Mouse (Mus musculus) forebrain, embryonic 14.5 days (tissue): ENCODE data around the gene Iqch. TPM values are rescaled to one million over a fixed set of nuclear protein-coding genes. Genes with fewer than 3 reads are reported as not detected.

Experiments used
- ATAC-seq: fragments of 200-750 bp; cut with Nextera tagmentation; 2 replicates; pipeline ENCODE4 v1.8.0; 2017; ENCODE audit warnings: mild to moderate bottlenecking, moderate library complexity
- DNase-seq: peaks from one replicate; pipeline ENCODE4 v3.0.0-alpha.2; 2015; ENCODE audit warnings: low spot score
- H3K27ac ChIP-seq: fragments of 300-500 bp; sonication (generic); 2 replicates; pipeline ENCODE4 v1.5.1; 2014; ENCODE audit warnings: low read depth, mild to moderate bottlenecking, control low read depth, low read length, moderate library complexity
- H3K27me3 ChIP-seq: fragments of 300-500 bp; sonication (generic); replicated peaks from 2 replicates; pipeline ENCODE4 v1.6.1; 2014; ENCODE audit warnings: low read length, control low read depth, mixed read lengths; ENCODE audit not compliant: control insufficient read depth, insufficient read depth
- H3K36me3 ChIP-seq: fragments of 300-500 bp; sonication (generic); 2 replicates; pipeline ENCODE4 v1.6.1; 2014; ENCODE audit warnings: low read length, control low read depth; ENCODE audit not compliant: control insufficient read depth, insufficient read depth
- H3K4me1 ChIP-seq: fragments of 300-500 bp; sonication (generic); 2 replicates; pipeline ENCODE4 v1.6.1; 2014; ENCODE audit warnings: antibody characterized with exemption, low read length, control low read depth; ENCODE audit not compliant: control insufficient read depth, insufficient read depth
- H3K4me2 ChIP-seq: fragments of 300-500 bp; sonication (generic); 2 replicates; pipeline ENCODE4 v1.6.1; 2014; ENCODE audit warnings: mild to moderate bottlenecking, control low read depth, low read length
- H3K4me3 ChIP-seq: fragments of 300-500 bp; sonication (generic); 2 replicates; pipeline ENCODE4 v1.5.1; 2014; ENCODE audit warnings: low read depth, low read length, control low read depth
- H3K9ac ChIP-seq: fragments of 300-500 bp; sonication (generic); 2 replicates; pipeline ENCODE4 v1.6.1; 2014; ENCODE audit warnings: mild to moderate bottlenecking, low read length, control low read depth, moderate library complexity
- H3K9me3 ChIP-seq: fragments of 300-500 bp; sonication (generic); replicated peaks from 2 replicates; pipeline ENCODE4 v1.6.1; 2016; ENCODE audit warnings: low read length, control low read depth, mixed read lengths; ENCODE audit not compliant: control insufficient read depth
- WGBS: fragments of 180-500 bp; shearing (Covaris S2); extraction: QIAGEN DNeasy Blood & Tissue Kit; methylation state at CpG from one replicate; pipeline ENCODE4 v1.1.7; 2014; 5-methylcytosine and 5-hydroxymethylcytosine counted together
- polyA plus RNA-seq: library from polyadenylated mRNA; unstranded; fragments of >200 nt; fragmentation: Nextera tagmentation; extraction: Ambion mirVana; gene quantifications from 2 replicates; pipeline ENCODE4 v1.2.1, GENCODE M21; 2014

Iqch gene
- polyA plus RNA-seq, 1 experiment from 2014 or later, result 0.06 TPM

GRCm38 (mm10) chr9:63465561-63465960 is 136.7 kb downstream of the Iqch start:
- Histone ChIP-seq H3K4me1 (no peaks in the 10 kb centered on the region), H3K27me3 (no peaks in the 10 kb centered on the region), H3K9me3 (no peaks in the 10 kb centered on the region), H3K27ac (no peak overlapping the region), H3K9ac (no peak overlapping the region), H3K4me3 (no peak overlapping the region), H3K4me2 (no peak overlapping the region), H3K36me3 (no peaks in the 10 kb centered on the region)
- WGBS, result 88% methylated on average over 3 of the region's 3 CpGs
- no peak for DNase-seq
- ATAC-seq, result no peak

- DNase-seq (peak; percentile 87), ATAC-seq (no peak)
- Histone ChIP-seq H3K9me3 (no peaks in the 10 kb centered on the region), H3K4me3 (no peak overlapping the region), H3K4me2 (no peak overlapping the region), H3K27me3 (no peaks in the 10 kb centered on the region), H3K27ac (no peak overlapping the region), H3K4me1 (no peaks in the 10 kb centered on the region), H3K36me3 (no peaks in the 10 kb centered on the region), H3K9ac (no peak overlapping the region)
- 59% methylated on average over 2 of the region's 2 CpGs for WGBS
Measured at GRCm38 (mm10) chr9:63462296-63462695, 140.0 kb downstream of the Iqch start.

GRCm38 (mm10) chr9:63456401-63456800 is 145.9 kb downstream of the Iqch start:
- Histone ChIP-seq H3K36me3 (no peaks in the 10 kb centered on the region), H3K27me3 (no peaks in the 10 kb centered on the region), H3K4me1 (no peaks in the 10 kb centered on the region), H3K4me2 (no peak overlapping the region), H3K9me3 (no peaks in the 10 kb centered on the region), H3K27ac (no peak overlapping the region), H3K9ac (no peak overlapping the region), H3K4me3 (no peak overlapping the region)
- DNase-seq (no peak), ATAC-seq (no peak)

GRCm38 (mm10) chr9:63454341-63454740 is 148.0 kb downstream of the Iqch start:
- Histone ChIP-seq H3K9me3 (no peaks in the 10 kb centered on the region), H3K4me1 (no peaks in the 10 kb centered on the region), H3K36me3 (no peaks in the 10 kb centered on the region), H3K4me3 (no peak overlapping the region), H3K27me3 (no peaks in the 10 kb centered on the region), H3K9ac (no peak overlapping the region), H3K4me2 (no peak overlapping the region), H3K27ac (no peak overlapping the region)
- WGBS, result 82% methylated on average over 5 of the region's 5 CpGs
- ATAC-seq (no peak), DNase-seq (no peak)

GRCm38 (mm10) chr9:63450531-63451030 is 151.7 kb downstream of the Iqch start:
- H3K36me3 ChIP-seq, result no peaks in the 10 kb centered on the region
- no peaks in the 10 kb centered on the region for H3K4me1 ChIP-seq
- ATAC-seq, result peak; percentile 54; the same call in 1 of the 2 replicates
- no peak overlapping the region for H3K4me3 ChIP-seq
- H3K9me3 ChIP-seq, result no peaks in the 10 kb centered on the region
- H3K4me2 ChIP-seq, result no peak overlapping the region
- H3K27ac ChIP-seq, result no peak overlapping the region
- WGBS, result 31% methylated on average over 4 of the region's 4 CpGs
- H3K27me3 ChIP-seq, result no peaks in the 10 kb centered on the region
- DNase-seq, result peak; percentile 67
- H3K9ac ChIP-seq, result no peak overlapping the region

GRCm38 (mm10) chr9:63443695-63444094 is 158.6 kb downstream of the Iqch start:
- no peak overlapping the region for H3K4me3 ChIP-seq
- H3K4me2 ChIP-seq, result no peak overlapping the region
- no peaks in the 10 kb centered on the region for H3K27me3 ChIP-seq
- DNase-seq, result no peak
- H3K27ac ChIP-seq, result no peak overlapping the region
- no peak for ATAC-seq
- no peaks in the 10 kb centered on the region for H3K36me3 ChIP-seq
- no peaks in the 10 kb centered on the region for H3K9me3 ChIP-seq
- no peak overlapping the region for H3K9ac ChIP-seq
- 91% methylated on average over 6 of the region's 6 CpGs for WGBS
- no peaks in the 10 kb centered on the region for H3K4me1 ChIP-seq

GRCm38 (mm10) chr9:63430652-63431051 is 171.6 kb downstream of the Iqch start:
- Histone ChIP-seq H3K9ac (no peak overlapping the region), H3K36me3 (no peaks in the 10 kb centered on the region), H3K9me3 (no peaks in the 10 kb centered on the region), H3K4me1 (no peaks in the 10 kb centered on the region), H3K4me2 (no peak overlapping the region), H3K27ac (no peak overlapping the region), H3K27me3 (no peaks in the 10 kb centered on the region), H3K4me3 (no peak overlapping the region)
- DNase-seq (no peak), ATAC-seq (no peak)
- 82% methylated on average over 1 of the region's 1 CpGs for WGBS

- peak; percentile 47 for DNase-seq
- 70% methylated on average over 9 of the region's 9 CpGs for WGBS
Measured at GRCm38 (mm10) chr9:63421096-63421736, 181.1 kb downstream of the Iqch start.

GRCm38 (mm10) chr9:63420396-63420795 is 181.9 kb downstream of the Iqch start:
- Histone ChIP-seq H3K36me3 (no peaks in the 10 kb centered on the region), H3K27ac (no peak overlapping the region), H3K27me3 (no peaks in the 10 kb centered on the region), H3K9me3 (no peaks in the 10 kb centered on the region), H3K4me1 (no peaks in the 10 kb centered on the region), H3K4me3 (no peak overlapping the region), H3K9ac (no peak overlapping the region), H3K4me2 (no peak overlapping the region)
- WGBS, result 5% methylated on average over 6 of the region's 6 CpGs
- ATAC-seq (no peak; the same call in 1 of the 2 replicates), DNase-seq (peak; percentile 67)

More at GRCm38 (mm10) chr9:63421096-63421736, 181.1 kb downstream of the Iqch start:
- H3K27me3 ChIP-seq, result no peaks in the 10 kb centered on the region
- H3K36me3 ChIP-seq, result no peaks in the 10 kb centered on the region
- H3K27ac ChIP-seq, result no peak overlapping the region
- H3K4me2 ChIP-seq, result no peak overlapping the region
- H3K4me3 ChIP-seq, result no peak overlapping the region
- ATAC-seq, result no peak
- H3K9me3 ChIP-seq, result no peaks in the 10 kb centered on the region
- no peak overlapping the region for H3K9ac ChIP-seq
- no peaks in the 10 kb centered on the region for H3K4me1 ChIP-seq
